Mouse (Mus musculus) liver, postnatal 0 days (tissue): Measurements from ENCODE around the gene Tfdp1. TPM values are rescaled to one million over a fixed set of nuclear protein-coding genes. Genes with fewer than 3 reads are reported as not detected.

Experiments
- ATAC-seq: fragments of 200-750 bp; cut with Nextera tagmentation; 2 replicates; pipeline ENCODE4 v1.8.0; 2017; ENCODE audit warnings: mild to moderate bottlenecking, moderate library complexity
- DNase-seq: peaks from one replicate; pipeline ENCODE4 v3.0.0-alpha.2; 2016
- H3K27ac ChIP-seq: fragments of 300-500 bp; sonication (generic); 2 replicates; pipeline ENCODE4 v1.5.1; 2014; ENCODE audit warnings: antibody characterized with exemption, moderate library complexity, mild to moderate bottlenecking, low read depth
- H3K27me3 ChIP-seq: fragments of 300-500 bp; sonication (generic); 2 replicates; pipeline ENCODE4 v1.6.1; 2014; ENCODE audit warnings: low read length, control low read depth, mixed read lengths; ENCODE audit not compliant: insufficient read depth
- H3K36me3 ChIP-seq: fragments of 300-500 bp; sonication (generic); replicated peaks from 2 replicates; pipeline ENCODE4 v1.6.1; 2014; ENCODE audit warnings: mild to moderate bottlenecking, control low read depth, low read length, moderate library complexity, mixed read lengths; ENCODE audit not compliant: insufficient read depth
- H3K4me1 ChIP-seq: fragments of 300-500 bp; sonication (generic); 2 replicates; pipeline ENCODE4 v1.6.1; 2014; ENCODE audit warnings: antibody characterized with exemption, mild to moderate bottlenecking, control low read depth; ENCODE audit not compliant: insufficient read depth
- H3K4me2 ChIP-seq: fragments of 300-500 bp; sonication (generic); 2 replicates; pipeline ENCODE4 v1.6.1; 2014; ENCODE audit warnings: low read depth, mild to moderate bottlenecking, low read length, moderate library complexity, mixed read lengths
- H3K4me3 ChIP-seq: fragments of 300-500 bp; sonication (generic); 2 replicates; pipeline ENCODE4 v1.5.1; 2014; ENCODE audit warnings: low read depth, low read length
- H3K9ac ChIP-seq: fragments of 300-500 bp; sonication (generic); replicated peaks from 2 replicates; pipeline ENCODE4 v1.6.1; 2014; ENCODE audit warnings: mild to moderate bottlenecking, moderate library complexity
- H3K9me3 ChIP-seq: fragments of 300-500 bp; sonication (generic); 2 replicates; pipeline ENCODE4 v1.6.1; 2016; ENCODE audit warnings: mild to moderate bottlenecking, control low read depth, low read length, mixed read lengths
- CTCF ChIP-seq: sonication (generic); IDR thresholded peaks from 2 replicates; pipeline ENCODE4 v1.5.1; 2016; ENCODE audit warnings: antibody characterized with exemption, low read depth
- EP300 ChIP-seq: IDR thresholded peaks from 2 replicates; pipeline ENCODE4 v1.6.1; 2016; ENCODE audit warnings: antibody characterized with exemption, low read depth, mild to moderate bottlenecking
- WGBS: fragments of 180-500 bp; shearing (Covaris S2); extraction: QIAGEN DNeasy Blood & Tissue Kit; methylation state at CpG from one replicate; pipeline ENCODE4 v1.1.7; 2014; ENCODE audit not compliant: insufficient replicate concordance; 5-methylcytosine and 5-hydroxymethylcytosine counted together
- polyA plus RNA-seq: library from polyadenylated mRNA; unstranded; fragments of >200 nt; fragmentation: Nextera tagmentation; extraction: Ambion mirVana; gene quantifications from 2 replicates; pipeline ENCODE4 v1.2.1, GENCODE M21; 2015

Gene Tfdp1
- polyA plus RNA-seq, 1 experiment from 2014 or later, result 52.5 TPM

DNA sequence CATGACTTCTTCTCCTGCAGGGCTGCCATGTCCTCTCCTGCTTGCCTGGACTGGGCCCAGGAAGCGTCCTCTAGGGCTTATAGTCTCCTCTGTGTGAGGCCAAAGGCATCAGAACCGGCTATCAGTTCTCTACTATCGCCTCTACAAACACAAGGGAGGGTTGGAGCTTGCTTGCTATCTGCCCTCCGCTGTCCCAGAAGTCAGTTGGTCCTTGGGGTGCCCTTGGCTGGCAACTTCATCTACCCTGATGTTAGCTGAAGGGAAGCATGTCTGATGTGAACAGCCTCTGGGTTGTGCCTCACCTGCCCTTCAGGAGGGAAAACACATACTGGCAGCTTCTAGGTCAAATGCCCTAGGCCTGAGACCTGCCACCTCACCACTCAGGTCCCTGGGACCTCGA is 58.2 kb downstream of the Tfdp1 start, which contains the start of gene Atp4b:
TSS of gene Atp4b (minus strand) at position 101 of the 400 bp plus-strand sequence.
- Histone ChIP-seq H3K9me3 (no peaks in the 10 kb centered on the region), H3K27me3 (no peaks in the 10 kb centered on the region), H3K4me1 (no peaks in the 10 kb centered on the region), H3K9ac (no peak within 1 kb of the TSS), H3K27ac (no peak within 1 kb of the TSS), H3K4me2 (no peak within 1 kb of the TSS), H3K36me3 (no peaks in the 10 kb centered on the region), H3K4me3 (no peak within 1 kb of the TSS)
- WGBS, result 74% methylated on average over 5 of the region's 5 CpGs
- TF ChIP-seq EP300, result no peak
- TF ChIP-seq CTCF, result no peak
- DNase-seq (no peak), ATAC-seq (no peak)

DNA sequence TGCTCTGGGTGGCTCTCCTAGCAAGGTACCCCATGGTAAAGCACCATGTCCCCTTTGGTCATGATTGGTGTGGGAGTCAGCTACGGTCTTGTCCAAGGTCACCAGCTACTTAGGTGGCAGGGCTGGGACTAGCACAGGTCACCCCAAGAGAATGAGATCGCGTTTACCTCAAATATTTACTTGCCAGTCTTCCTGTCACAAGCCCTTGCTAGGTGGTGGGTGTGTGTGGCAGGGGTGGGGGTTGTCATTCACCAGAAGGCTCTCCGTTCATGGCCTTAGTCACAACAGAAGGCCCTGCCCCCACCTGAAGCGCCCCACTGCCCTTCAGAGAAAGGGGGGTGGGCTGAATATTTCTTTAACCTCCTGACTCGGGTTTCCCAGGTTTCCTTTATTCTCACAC is 65.0 kb downstream of the Tfdp1 start:
- no peak for ATAC-seq
- no peak overlapping the region for H3K27ac ChIP-seq
- H3K4me3 ChIP-seq, result no peak overlapping the region
- no peaks in the 10 kb centered on the region for H3K9me3 ChIP-seq
- no peaks in the 10 kb centered on the region for H3K36me3 ChIP-seq
- 54% methylated on average over 6 of the region's 6 CpGs for WGBS
- no peak overlapping the region for H3K4me2 ChIP-seq
- no peaks in the 10 kb centered on the region for H3K27me3 ChIP-seq
- no peaks in the 10 kb centered on the region for H3K4me1 ChIP-seq
- H3K9ac ChIP-seq, result no peak overlapping the region
- DNase-seq, result no peak
- no peak for TF ChIP-seq CTCF
- TF ChIP-seq EP300, result no peak

- no peaks in the 10 kb centered on the region for H3K9me3 ChIP-seq
- H3K4me3 ChIP-seq, result no peak within 1 kb of the TSS
- no peak within 1 kb of the TSS for H3K4me2 ChIP-seq
- no peaks in the 10 kb centered on the region for H3K36me3 ChIP-seq
- ATAC-seq (no peak), DNase-seq (no peak)
- no peaks in the 10 kb centered on the region for H3K27me3 ChIP-seq
- 80% methylated on average over 5 of the region's 5 CpGs for WGBS
- no peak within 1 kb of the TSS for H3K9ac ChIP-seq
- no peak within 1 kb of the TSS for H3K27ac ChIP-seq
- no peak for TF ChIP-seq EP300
- no peak for TF ChIP-seq CTCF
- no peaks in the 10 kb centered on the region for H3K4me1 ChIP-seq
Observed at GRCm38 (mm10) chr8:13404666-13405131, 66.1 kb downstream of the Tfdp1 start, which contains the start of gene Grk1. Grk1 (plus strand) TSS chr8:13405081.

DNA sequence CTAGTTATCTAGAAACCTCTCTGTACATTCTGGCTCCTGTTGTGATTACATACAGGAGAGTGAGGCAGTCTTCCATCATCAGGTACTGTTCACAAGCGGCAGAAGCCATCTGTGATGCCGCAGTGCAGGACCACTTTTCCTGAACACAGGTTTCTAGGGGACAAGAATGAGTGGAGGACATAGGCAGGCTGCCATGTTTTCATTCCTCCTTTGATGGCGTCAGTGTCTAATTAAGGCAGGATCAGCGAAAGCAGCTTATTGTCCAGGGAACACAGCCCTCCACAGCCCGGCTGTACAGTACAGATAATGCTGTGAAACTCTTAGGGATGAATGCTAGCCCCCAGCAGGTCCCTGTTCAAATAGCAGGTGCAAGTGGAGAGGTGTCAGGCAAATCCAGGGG is 67.5 kb downstream of the Tfdp1 start:
- DNase-seq, result no peak
- no peak for TF ChIP-seq CTCF
- TF ChIP-seq EP300, result no peak
- no peaks in the 10 kb centered on the region for H3K27me3 ChIP-seq
- no peaks in the 10 kb centered on the region for H3K36me3 ChIP-seq
- H3K4me3 ChIP-seq, result no peak overlapping the region
- whole genome bisulfite sequencing, result 79% methylated on average over 5 of the region's 5 CpGs
- H3K4me2 ChIP-seq, result no peak overlapping the region
- H3K27ac ChIP-seq, result no peak overlapping the region
- H3K4me1 ChIP-seq, result no peaks in the 10 kb centered on the region
- H3K9ac ChIP-seq, result no peak overlapping the region
- no peaks in the 10 kb centered on the region for H3K9me3 ChIP-seq
- no peak for ATAC-seq

GRCm38 (mm10) chr8:13411597-13411996 is 73.0 kb downstream of the Tfdp1 start:
- WGBS, result 27% methylated on average over 6 of the region's 6 CpGs
- TF ChIP-seq CTCF (peak; percentile 83), EP300 (no peak)

GRCm38 (mm10) chr8:13412891-13413558 is 74.5 kb downstream of the Tfdp1 start:
- no peak overlapping the region for H3K9ac ChIP-seq
- H3K9me3 ChIP-seq, result no peaks in the 10 kb centered on the region
- WGBS, result 55% methylated on average over 13 of the region's 13 CpGs
- DNase-seq, result peak; percentile 74
- no peak overlapping the region for H3K4me2 ChIP-seq
- H3K4me3 ChIP-seq, result no peak overlapping the region
- no peak for ATAC-seq
- TF ChIP-seq CTCF (peak; percentile 87), EP300 (no peak)
- no peaks in the 10 kb centered on the region for H3K4me1 ChIP-seq
- H3K36me3 ChIP-seq, result no peaks in the 10 kb centered on the region
- H3K27ac ChIP-seq, result no peak overlapping the region
- H3K27me3 ChIP-seq, result no peaks in the 10 kb centered on the region

More at GRCm38 (mm10) chr8:13411597-13411996, 73.0 kb downstream of the Tfdp1 start:
- Histone ChIP-seq H3K27ac (no peak overlapping the region), H3K9ac (no peak overlapping the region), H3K4me2 (no peak overlapping the region), H3K27me3 (no peaks in the 10 kb centered on the region), H3K4me1 (no peaks in the 10 kb centered on the region), H3K4me3 (no peak overlapping the region), H3K9me3 (no peaks in the 10 kb centered on the region), H3K36me3 (no peaks in the 10 kb centered on the region)
- ATAC-seq, result no peak
- DNase-seq, result peak; percentile 72
